Mouse (Mus musculus) fibroblast of lung, adult 2 months (primary cell): ENCODE data around the gene Rbm3.
"Not testable (repeated sequence)": the region's sequence is repeated elsewhere in the genome, so short reads cannot be mapped to it uniquely, and the experiment has no call there.

ENCODE experiments used
- DNase-seq: peaks from one replicate; pipeline ENCODE4 v3.0.0-alpha.2; 2011; ENCODE audit warnings: low read depth

Rbm3 gene

GRCm38 (mm10) chrX:8131393-8131792 lies 14.3 kb downstream of the Rbm3 start:
- no peak for DNase-seq

DNA sequence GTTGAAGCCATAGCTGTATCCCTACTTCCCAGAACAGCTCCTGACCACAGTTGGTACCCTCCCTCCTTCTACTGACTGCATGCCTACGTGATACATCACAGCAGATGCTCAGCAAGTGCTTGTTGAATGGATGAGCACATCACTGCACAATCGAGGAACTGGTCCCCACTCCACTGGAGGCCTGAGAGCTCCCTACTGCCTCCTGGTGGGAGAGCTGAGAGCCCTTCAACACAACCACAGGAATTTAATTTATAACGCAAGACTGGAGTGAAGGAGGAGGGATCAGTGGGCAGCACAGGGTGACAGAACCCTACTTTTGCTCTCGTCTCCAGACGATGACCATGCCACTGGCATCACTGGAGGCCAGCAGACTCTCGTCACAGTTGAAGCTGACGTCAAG lies 20.4 kb downstream of the Rbm3 start:
- DNase-seq: no peak

- DNase-seq: no peak
These were observed 21.7 kb downstream of the Rbm3 start for GRCm38 (mm10) chrX:8123821-8124470.

- no peak for DNase-seq
These were observed 28.4 kb downstream of the Rbm3 start for GRCm38 (mm10) chrX:8117264-8117663.

GRCm38 (mm10) chrX:8115275-8115674 lies 30.4 kb downstream of the Rbm3 start:
- no peak for DNase-seq

DNA sequence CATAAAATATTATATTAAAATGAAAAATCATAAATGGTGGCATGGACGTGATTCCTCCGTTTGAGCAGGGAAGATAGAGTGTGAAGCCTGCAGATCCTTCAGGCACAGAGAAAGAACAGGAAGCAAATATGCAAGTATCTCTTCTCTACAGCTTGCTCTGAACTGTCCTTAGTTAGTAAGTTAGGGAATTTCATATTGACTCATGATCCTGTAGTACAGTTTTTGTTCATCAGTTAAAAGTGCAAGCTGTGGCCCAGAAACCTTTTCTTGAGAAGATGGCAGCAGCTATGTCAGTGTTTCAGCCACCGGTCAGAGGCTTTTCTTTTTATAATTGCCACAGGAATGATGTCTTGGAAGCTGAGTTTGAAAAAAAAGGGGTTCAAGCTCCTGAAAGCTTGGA lies 40.7 kb downstream of the Rbm3 start:
- no peak for DNase-seq

GRCm38 (mm10) chrX:8102213-8102668 lies 43.4 kb downstream of the Rbm3 start:
- no peak for DNase-seq

DNA sequence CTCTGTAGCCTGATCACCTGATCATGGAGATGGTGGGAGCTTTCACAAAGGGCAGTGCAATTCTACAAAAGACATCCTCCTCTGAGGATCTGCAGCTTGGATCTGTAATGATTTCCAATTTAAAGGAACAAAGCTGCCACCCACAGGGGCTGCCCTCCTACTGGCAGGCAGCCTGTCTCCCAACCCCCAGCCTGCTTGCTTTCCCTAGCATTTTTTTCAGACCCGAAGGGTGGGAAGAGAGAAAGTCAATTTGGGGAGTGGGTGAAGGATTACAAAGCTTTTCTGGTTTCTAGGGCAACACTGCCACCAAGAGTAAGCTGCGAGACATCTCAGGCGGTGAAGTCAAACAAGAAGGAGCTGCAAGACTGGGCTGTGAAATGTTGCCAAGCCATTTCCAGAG lies 44.7 kb downstream of the Rbm3 start:
- no peak for DNase-seq

DNA sequence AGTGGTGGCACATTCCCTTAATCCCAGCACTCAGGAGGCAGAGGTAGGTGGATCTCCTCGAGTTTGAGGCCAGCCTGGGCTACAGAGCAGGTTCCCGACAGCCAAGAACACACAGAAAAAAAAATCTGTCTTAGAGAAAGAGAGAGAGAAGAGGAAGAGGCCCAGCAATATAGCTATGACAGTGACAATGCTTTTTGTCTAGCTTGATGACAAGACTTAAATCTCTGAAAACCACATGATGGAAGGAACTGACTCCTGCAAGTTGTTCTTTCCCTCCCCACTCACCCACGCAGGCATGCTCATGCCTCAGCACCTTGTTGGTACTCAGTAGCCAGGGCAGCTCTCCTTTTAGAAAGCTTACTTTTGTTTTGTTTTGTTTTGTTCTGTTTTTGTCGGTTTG lies 46.2 kb downstream of the Rbm3 start:
- no peak for DNase-seq

DNA sequence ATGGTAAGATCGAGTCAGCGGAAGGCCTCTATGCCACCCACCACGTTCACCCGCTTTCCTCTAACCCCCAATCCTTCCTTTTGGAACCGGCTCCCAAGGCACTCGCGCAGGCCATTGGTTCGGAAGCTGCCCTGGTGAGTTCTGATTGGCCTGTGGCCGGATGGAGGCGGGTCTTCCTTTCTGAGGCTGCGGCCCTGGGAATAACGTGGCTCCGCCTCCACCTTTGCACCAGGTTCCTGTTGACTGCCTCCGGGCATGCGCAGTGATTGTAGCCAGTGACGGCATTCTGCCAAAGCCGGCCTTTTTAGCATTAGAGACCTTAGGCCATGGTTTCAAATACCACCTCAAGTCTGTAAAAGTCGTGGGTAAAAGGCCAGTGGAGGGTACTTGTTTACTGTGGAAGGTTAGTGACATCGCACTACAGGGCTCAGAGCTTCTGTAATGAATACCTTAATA lies 48.9 kb downstream of the Rbm3 start:
- DNase-seq: peak; percentile 92

DNA sequence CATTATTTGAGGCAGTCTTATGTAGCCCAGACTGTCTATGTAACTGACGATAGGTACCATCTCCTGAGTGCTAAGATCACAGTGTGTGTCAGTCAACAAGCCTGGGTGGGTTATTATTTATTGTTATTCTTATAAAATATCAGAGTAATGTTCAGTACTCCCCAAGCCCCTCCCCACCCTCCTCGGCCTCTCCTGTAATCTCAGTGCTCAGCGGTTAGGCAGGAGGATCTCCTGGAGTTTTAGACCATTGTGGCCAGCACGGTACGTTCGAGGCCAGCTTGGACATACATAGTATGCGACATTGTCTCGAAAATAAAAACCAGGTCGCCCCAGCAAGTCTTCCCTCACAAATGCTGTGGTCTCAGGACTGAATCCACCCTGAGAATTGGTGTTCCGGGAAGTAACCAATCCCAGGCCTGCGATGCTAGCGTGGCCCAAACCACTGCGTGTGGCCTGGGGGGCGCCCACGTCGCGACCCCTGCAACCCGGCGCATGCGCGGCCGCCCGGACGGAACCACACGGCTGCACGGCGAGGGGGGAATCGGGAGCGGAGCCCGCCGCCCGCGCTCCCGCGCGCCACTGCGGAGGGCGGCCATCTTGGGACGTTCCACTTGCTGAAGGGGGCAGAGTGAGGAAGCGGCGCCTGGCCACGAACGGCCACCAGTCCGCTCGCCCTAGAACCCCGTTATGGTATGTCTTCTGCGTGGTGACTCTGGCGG lies 49.5 kb downstream of the Rbm3 start:
- not testable (repeated sequence) for DNase-seq

GRCm38 (mm10) chrX:8095546-8095945 lies 50.1 kb downstream of the Rbm3 start:
- DNase-seq: no peak

DNA sequence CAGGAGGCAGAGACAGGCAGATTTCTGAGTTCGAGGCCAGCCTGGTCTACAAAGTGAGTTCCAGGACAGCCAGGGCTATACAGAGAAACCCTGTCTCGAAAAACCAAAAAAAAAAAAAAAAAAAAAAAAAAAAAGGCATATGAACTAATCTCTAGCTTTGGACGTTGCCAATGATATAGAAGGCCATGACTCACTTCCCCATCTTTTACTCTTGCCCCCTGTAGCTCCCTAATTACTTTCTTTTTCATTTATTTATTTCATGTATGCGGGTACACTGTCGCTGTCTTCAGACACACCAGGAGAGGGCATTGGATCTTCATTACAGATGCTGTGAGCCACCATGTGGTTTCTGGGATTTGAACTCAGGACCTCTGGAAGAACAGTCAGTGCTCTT lies 54.7 kb downstream of the Rbm3 start:
- DNase-seq: not testable (repeated sequence)

DNA sequence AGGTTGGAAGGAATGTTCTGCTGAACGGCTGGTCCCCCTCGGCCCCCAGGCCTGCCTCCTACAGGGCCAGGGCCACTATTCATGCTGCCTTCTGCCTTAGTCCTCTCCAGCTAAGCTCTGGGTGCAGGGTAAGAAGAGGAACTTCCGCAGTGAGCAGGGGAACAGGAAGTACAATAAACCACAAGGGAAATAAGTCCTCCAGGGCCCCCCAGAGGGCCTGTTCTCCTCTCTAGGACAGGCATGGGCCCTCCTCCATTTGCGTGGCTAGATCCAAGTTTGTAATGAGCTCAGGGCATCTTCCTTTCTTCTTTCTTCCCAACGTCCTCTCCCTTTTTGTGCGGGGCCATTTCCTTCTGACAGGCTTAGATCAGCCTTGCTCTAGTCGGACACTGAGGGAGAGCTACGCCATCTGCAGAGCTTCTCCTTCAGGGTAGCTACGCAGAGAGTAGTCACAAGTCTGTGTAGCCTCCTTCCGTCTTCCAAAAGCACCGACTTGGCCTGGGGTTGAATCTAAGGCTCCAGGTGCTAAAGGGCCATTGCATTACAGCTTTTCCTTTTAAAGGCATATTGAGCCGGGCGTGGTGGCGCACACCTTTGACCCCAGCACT lies 55.2 kb downstream of the Rbm3 start, which contains the start of gene Was:
TSS of gene Was (minus strand) at position 153 of the 608 bp plus-strand sequence.
- no peak for DNase-seq

DNA sequence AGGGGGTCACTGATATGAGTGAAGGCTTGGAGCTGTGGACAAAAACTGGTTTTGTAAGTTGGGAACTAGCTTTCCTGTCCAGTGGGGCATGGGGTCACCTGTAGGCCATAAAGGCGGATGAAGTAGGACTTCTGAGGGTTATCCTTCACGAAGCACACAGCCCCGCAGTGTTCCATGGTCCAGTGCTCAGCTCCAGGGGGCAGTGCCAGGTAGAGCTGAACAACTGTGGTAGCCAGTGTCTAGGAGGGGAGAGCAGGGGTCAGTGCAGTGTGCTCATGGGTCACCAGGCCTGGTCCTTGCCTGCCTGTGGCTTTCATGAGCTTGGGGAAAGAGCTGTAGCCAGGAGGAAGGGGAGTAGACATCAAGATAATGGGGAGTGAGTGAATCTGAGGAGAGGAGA lies 55.9 kb downstream of the Rbm3 start:
- DNase-seq: no peak
